Mouse (Mus musculus): ENCODE measurements around the gene Islr2. TPM values are rescaled to one million over a fixed set of nuclear protein-coding genes. Genes with fewer than 3 reads are reported as not detected.

Islr2 gene
- total RNA-seq, 2 experiments from 2014 or later: 0.07 TPM; not detected in 1

DNA sequence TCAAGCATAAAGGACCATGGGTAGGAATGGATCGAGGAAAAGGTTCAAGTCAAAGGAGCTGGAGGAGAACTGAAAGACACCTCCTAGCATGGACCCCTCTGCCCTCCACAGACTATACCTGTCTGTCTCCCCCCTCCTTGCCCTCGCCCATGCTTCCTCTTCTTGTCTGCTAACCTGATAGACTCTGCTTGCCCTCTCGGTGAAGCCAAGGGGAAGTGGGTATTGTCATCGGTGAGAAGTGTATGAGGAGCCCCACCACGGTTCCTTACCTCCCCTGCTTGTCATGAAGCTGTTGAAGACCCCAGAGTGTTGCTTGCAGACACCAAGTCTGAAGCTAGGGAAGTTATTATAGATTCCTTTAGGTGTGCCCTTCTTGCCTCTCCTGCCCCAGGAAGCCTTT is 43.8 kb downstream of the Islr2 start:
- no peak for ATAC-seq (replicated peaks; ENCODE audit: low FRiP score, low TSS enrichment, poor library complexity, severe bottlenecking)

- no peak for ATAC-seq (replicated peaks; ENCODE audit: low FRiP score, low TSS enrichment, poor library complexity, severe bottlenecking)
Measured at GRCm38 (mm10) chr9:58159855-58160254, 44.3 kb downstream of the Islr2 start.

DNA sequence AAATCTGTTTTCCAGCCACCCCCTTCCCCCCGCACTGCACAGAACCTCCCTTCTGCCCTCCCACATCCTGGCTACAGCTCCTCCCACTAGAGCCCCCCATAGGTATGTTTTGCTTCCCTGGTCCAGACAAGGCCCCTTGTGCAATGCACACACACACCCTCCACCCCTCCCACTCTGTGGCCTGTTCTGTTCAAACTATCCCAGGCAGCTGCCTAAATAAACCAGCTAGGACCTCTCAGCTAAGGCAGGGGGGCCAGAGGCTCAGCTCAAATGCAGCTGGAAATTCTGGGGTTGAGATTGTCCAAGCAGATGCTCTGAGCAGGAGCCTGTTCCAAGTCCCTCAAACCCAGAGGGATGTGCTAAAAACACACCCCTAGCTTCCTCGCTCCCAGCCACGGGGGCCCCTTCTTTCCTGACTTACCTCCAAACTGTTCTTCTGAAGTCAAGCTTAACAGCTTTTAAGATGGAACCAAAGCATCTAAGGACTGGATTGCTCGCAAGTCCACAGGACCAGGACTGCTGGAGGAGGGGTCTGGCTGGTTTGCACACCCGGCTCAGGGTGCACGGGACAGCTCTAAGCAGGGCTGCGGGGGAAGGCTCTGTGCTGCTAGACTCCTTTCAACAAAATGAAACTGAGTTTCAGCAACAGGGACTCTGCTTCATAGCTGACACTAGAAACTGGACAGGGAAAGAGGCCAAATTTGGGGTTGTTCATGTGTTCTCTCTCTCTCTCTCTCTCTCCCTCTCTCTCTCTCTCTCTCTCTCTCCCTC is 45.4 kb downstream of the Islr2 start:
- no peak for ATAC-seq (replicated peaks; ENCODE audit: low FRiP score, low TSS enrichment, poor library complexity, severe bottlenecking)

- ATAC-seq (replicated peaks; ENCODE audit: low FRiP score, low TSS enrichment, poor library complexity, severe bottlenecking): 0 out of 2 replicates have a peak, but pooled peaks have one; percentile 14
Measured at GRCm38 (mm10) chr9:58157838-58158237, 46.3 kb downstream of the Islr2 start.

GRCm38 (mm10) chr9:58156819-58157560 is 47.1 kb downstream of the Islr2 start:
- no peak for ATAC-seq (replicated peaks; ENCODE audit: low FRiP score, low TSS enrichment, poor library complexity, severe bottlenecking)

DNA sequence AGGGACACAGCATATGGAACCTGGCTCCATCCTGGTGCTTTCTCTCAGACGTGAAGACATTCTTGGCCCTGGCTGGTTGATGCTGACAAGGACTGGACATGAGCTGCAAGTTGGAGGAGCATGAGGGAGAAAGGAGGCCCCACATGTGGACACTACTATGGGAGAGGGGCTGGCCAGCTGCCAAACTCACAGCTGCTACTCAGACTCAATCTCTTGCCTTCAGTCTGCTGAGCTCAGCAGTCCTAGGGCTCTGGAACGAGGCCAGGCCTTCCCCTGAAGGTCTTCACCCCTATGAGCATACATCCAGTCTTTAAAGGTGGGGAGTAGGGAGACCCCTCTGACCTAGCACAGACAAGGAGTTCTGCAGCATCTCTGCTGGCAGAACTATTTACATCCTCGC is 48.8 kb downstream of the Islr2 start:
- ATAC-seq (replicated peaks; ENCODE audit: low FRiP score, low TSS enrichment, poor library complexity, severe bottlenecking): no peak

GRCm38 (mm10) chr9:58153095-58153494 is 51.0 kb downstream of the Islr2 start:
- no peak for ATAC-seq (replicated peaks; ENCODE audit: low FRiP score, low TSS enrichment, poor library complexity, severe bottlenecking)

- no peak for ATAC-seq (replicated peaks; ENCODE audit: low FRiP score, low TSS enrichment, poor library complexity, severe bottlenecking)
Measured at GRCm38 (mm10) chr9:58150733-58151361, 53.3 kb downstream of the Islr2 start.

DNA sequence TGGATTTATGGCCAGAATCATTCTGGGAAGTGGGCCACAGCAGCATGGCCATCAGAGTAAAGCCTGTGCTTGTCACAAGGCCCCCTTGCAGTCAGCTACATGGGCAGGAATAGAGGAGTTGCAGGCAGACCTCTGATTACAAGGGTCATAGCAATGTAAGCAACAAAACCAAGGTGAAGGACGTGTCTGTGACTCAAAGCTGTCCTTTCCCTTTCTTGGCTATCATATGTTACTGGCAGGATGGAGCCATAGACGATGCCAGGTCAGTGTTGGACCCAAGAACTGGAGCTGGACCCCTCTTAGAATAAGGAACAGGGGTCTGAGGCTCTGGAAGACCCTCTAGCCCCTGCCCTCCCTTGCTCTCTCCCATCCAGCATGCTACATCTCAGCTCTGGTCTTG is 55.3 kb downstream of the Islr2 start:
- no peak for ATAC-seq (replicated peaks; ENCODE audit: low FRiP score, low TSS enrichment, poor library complexity, severe bottlenecking)

Other genes with a start within 250 kb of the Islr2 start
- gene Cyp11a1, start 197.9 kb downstream of the Islr2 start, total RNA-seq (2014; fragmentation: Nextera tagmentation): not detected in 2 replicates
- gene Cyp11a1, start 197.9 kb downstream of the Islr2 start, total RNA-seq (2017): not detected in 2 replicates
- gene Stra6, start 140.5 kb downstream of the Islr2 start, total RNA-seq (2014; fragmentation: Nextera tagmentation): not detected in 2 replicates
- gene Stra6, start 140.5 kb downstream of the Islr2 start, total RNA-seq (2017): not detected in 2 replicates
- not detected in 2 replicates for gene Ccdc33, start 85.5 kb downstream of the Islr2 start, total RNA-seq (2014; fragmentation: Nextera tagmentation)
- gene Ccdc33, start 85.5 kb downstream of the Islr2 start, total RNA-seq (2017): not detected in 2 replicates
- gene Islr, start within 50 bp of the Islr2 start, total RNA-seq (2014; fragmentation: Nextera tagmentation): not detected in 2 replicates
- gene Islr, start within 50 bp of the Islr2 start, total RNA-seq (2017): 0.27 TPM in 1 of 2 replicates, not detected in the other
- 126 and 134 TPM in 2 replicates for gene Pml, start 45.5 kb upstream of the Islr2 start, total RNA-seq (2014; fragmentation: Nextera tagmentation)
- 34.2 and 38.1 TPM in 2 replicates for gene Pml, start 45.5 kb upstream of the Islr2 start, total RNA-seq (2017)
- 4.7 and 17.9 TPM in 2 replicates for gene Stoml1, start 48.8 kb upstream of the Islr2 start, total RNA-seq (2014; fragmentation: Nextera tagmentation)
- 3.5 and 5.3 TPM in 2 replicates for gene Stoml1, start 48.8 kb upstream of the Islr2 start, total RNA-seq (2017)
- not detected in 2 replicates for gene Loxl1, start 108.9 kb upstream of the Islr2 start, total RNA-seq (2014; fragmentation: Nextera tagmentation)
- not detected in 2 replicates for gene Loxl1, start 108.9 kb upstream of the Islr2 start, total RNA-seq (2017)
- gene Tbc1d21, start 166.1 kb upstream of the Islr2 start, total RNA-seq (2014; fragmentation: Nextera tagmentation): not detected in 2 replicates
- gene Tbc1d21, start 166.1 kb upstream of the Islr2 start, total RNA-seq (2017): not detected in 2 replicates